ENCODE assay signal across 10 mouse cellular contexts in genomic region chr10:32895093-32895492, GRCm38 (mm10). TPM values are rescaled to one million over a fixed set of nuclear protein-coding genes. Genes with fewer than 3 reads are reported as not detected.
DNase-seq lines count a peak whose midpoint lies in the region; ATAC-seq and TF ChIP-seq lines count a peak whose summit lies in the region.
"Had no signal": no experiment of that assay in that cellular context is flagged by ENCODE, and none has a peak within 500 bp of the region (broad histone marks: within the 10 kb centered on the region; RNA-seq: fewer than 3 reads in every experiment).

No protein-coding gene starts in this region.

- no peak for ATAC-seq in heart, postnatal 0 days (ENCODE audit: insufficient read depth, low read depth)
- ATAC-seq in heart, embryonic 11.5 days (replicated peaks; ENCODE audit: insufficient number of reproducible peaks, low FRiP score, low TSS enrichment) = no peak
- ATAC-seq in lung, postnatal 0 days = no peak

- no peak for TF ChIP-seq EP300 in heart, postnatal 0 days (IDR thresholded peaks at IDR 0.05; ENCODE audit: low read depth)
- TF ChIP-seq EP300 in lung, postnatal 0 days (IDR thresholded peaks at IDR 0.05) = no peak

- no peak for DNase-seq in heart, postnatal 0 days (ENCODE audit: low spot score)
- DNase-seq in lung, postnatal 0 days (ENCODE audit: low spot score) = peak; percentile 7
- no peak for DNase-seq in lung, postnatal 36 days
- DNase-seq in adrenal gland, postnatal 25 days = peak; percentile 12
- peak; percentile 66 for DNase-seq in retina, embryonic 14.5 days (ENCODE audit: low spot score)
- no peak for DNase-seq in thymus, postnatal 0 days (ENCODE audit: low spot score)
- no peak for DNase-seq in thymus, adult 18-20 months

- no peaks in the 10 kb centered on the region for H3K9me3 ChIP-seq in heart, postnatal 0 days (replicated peaks; ENCODE audit: control insufficient read depth, low read length)
- no peaks in the 10 kb centered on the region for H3K9me3 ChIP-seq in heart, embryonic 11.5 days (replicated peaks; ENCODE audit: control insufficient read depth, low read length)
- H3K9me3 ChIP-seq in lung, postnatal 0 days (ENCODE audit: low read length) = no peaks in the 10 kb centered on the region
- H3K9me3 ChIP-seq: liver, embryonic 15.5 days had no signal

- H3K27ac ChIP-seq in heart, postnatal 0 days (ENCODE audit: low read depth) = no peak overlapping the region
- no peak overlapping the region for H3K27ac ChIP-seq in heart, embryonic 11.5 days (ENCODE audit: low read depth, low read length)
- H3K27ac ChIP-seq in lung, postnatal 0 days (ENCODE audit: low read length) = no peak overlapping the region
- H3K27ac ChIP-seq: liver, embryonic 15.5 days had no signal

- H3K36me3 ChIP-seq in heart, postnatal 0 days (replicated peaks; ENCODE audit: control insufficient read depth, insufficient read depth, low read length) = no peaks in the 10 kb centered on the region
- H3K36me3 ChIP-seq in heart, embryonic 11.5 days (ENCODE audit: control insufficient read depth, insufficient read depth, low read length) = no peaks in the 10 kb centered on the region
- no peaks in the 10 kb centered on the region for H3K36me3 ChIP-seq in lung, postnatal 0 days (ENCODE audit: insufficient read depth, low read length)
- H3K36me3 ChIP-seq: liver, embryonic 15.5 days had no signal

- no peak overlapping the region for H3K4me2 ChIP-seq in heart, postnatal 0 days (ENCODE audit: low read depth, low read length)
- no peak overlapping the region for H3K4me2 ChIP-seq in heart, embryonic 11.5 days
- no peak overlapping the region for H3K4me2 ChIP-seq in lung, postnatal 0 days (replicated peaks; ENCODE audit: low read depth, low read length)
- H3K4me2 ChIP-seq: liver, embryonic 15.5 days had no signal

- TF ChIP-seq CTCF in heart, postnatal 0 days (IDR thresholded peaks at IDR 0.05; ENCODE audit: low read depth) = peak; percentile 56
- TF ChIP-seq CTCF in lung, postnatal 0 days (IDR thresholded peaks at IDR 0.05) = peak; percentile 58

- H3K9ac ChIP-seq in heart, postnatal 0 days (replicated peaks; ENCODE audit: low read depth, low read length) = no peak overlapping the region
- H3K9ac ChIP-seq in heart, embryonic 11.5 days (ENCODE audit: low read depth, low read length) = no peak overlapping the region
- no peak overlapping the region for H3K9ac ChIP-seq in lung, postnatal 0 days (replicated peaks; ENCODE audit: low read depth)
- H3K9ac ChIP-seq: liver, embryonic 15.5 days had no signal

- H3K4me3 ChIP-seq in heart, postnatal 0 days (ENCODE audit: low read depth, low read length) = no peak overlapping the region
- H3K4me3 ChIP-seq in heart, embryonic 11.5 days (ENCODE audit: low read depth, low read length) = no peak overlapping the region
- no peak overlapping the region for H3K4me3 ChIP-seq in lung, postnatal 0 days (ENCODE audit: low read depth, low read length)
- H3K4me3 ChIP-seq: liver, embryonic 15.5 days had no signal

- 0 out of 2 replicates have a peak, but pooled peaks cover 5% of the 10 kb centered on the region for H3K27me3 ChIP-seq in heart, postnatal 0 days (ENCODE audit: control insufficient read depth, insufficient read depth, low read length)
- no peaks in the 10 kb centered on the region for H3K27me3 ChIP-seq in heart, embryonic 11.5 days (ENCODE audit: control insufficient read depth, insufficient read depth, low read length)
- H3K27me3 ChIP-seq in lung, postnatal 0 days (replicated peaks; ENCODE audit: insufficient read depth, low read length) = peaks cover under 1% of the 10 kb centered on the region

- no peaks in the 10 kb centered on the region for H3K4me1 ChIP-seq in heart, postnatal 0 days (ENCODE audit: control insufficient read depth, insufficient read depth)
- H3K4me1 ChIP-seq in heart, embryonic 11.5 days (ENCODE audit: control insufficient read depth, insufficient read depth, low read length) = no peaks in the 10 kb centered on the region
- H3K4me1 ChIP-seq in lung, postnatal 0 days (ENCODE audit: insufficient read depth, low read depth, low read length) = no peaks in the 10 kb centered on the region
- H3K4me1 ChIP-seq: liver, embryonic 15.5 days had no signal

RNA-seq across cellular contexts. Expression of gene Nkain2, which starts 4.8 kb away (rescaled TPM):
- 0.95 and 2.4 TPM in 2 replicates for total RNA-seq in heart, postnatal 0 days (2014; rRNA removed; ENCODE audit: low replicate concordance)
- 0.26 and 0.29 TPM in 2 replicates for polyA plus RNA-seq in heart, postnatal 0 days (2015; fragmentation: Nextera tagmentation; extraction: Ambion mirVana)
- 0.34 and 0.76 TPM in 2 replicates for polyA plus RNA-seq in heart, embryonic 11.5 days (2014; fragmentation: Nextera tagmentation; extraction: Ambion mirVana)
- not detected in 2 replicates for polyA plus RNA-seq in lung, postnatal 0 days (2015; fragmentation: Nextera tagmentation; extraction: Ambion mirVana)
- total RNA-seq in adrenal gland, postnatal 25 days (2021) = 0.21 TPM in 1 of 2 replicates, not detected in the other
- polyA plus RNA-seq in thymus, postnatal 0 days (2015; fragmentation: Nextera tagmentation; extraction: Ambion mirVana) = 0.06 TPM in 1 of 2 replicates, not detected in the other
- total RNA-seq: hematopoietic stem cell, adult 5-6 weeks had no signal

Comparison
In these comparisons a context has a peak if more than half of its experiments do, and no peak if none do; other contexts are left out.
1. DNase-seq: peak in lung, postnatal 0 days (single experiment), adrenal gland, postnatal 25 days (single experiment) and retina, embryonic 14.5 days (single experiment); none in heart, postnatal 0 days (single experiment), lung, postnatal 36 days (single experiment), thymus, postnatal 0 days (single experiment) and thymus, adult 18-20 months (0 of 2).